Mouse (Mus musculus) limb, embryonic 10.5 days (tissue): ENCODE data around the gene Mapk8ip1. TPM values are rescaled to one million over a fixed set of nuclear protein-coding genes. Genes with fewer than 3 reads are reported as not detected.
A peak's percentile ranks its signal among the peaks of the same experiment; 100 is the strongest.

Experiments used
- DNase-seq: peaks from one replicate; pipeline ENCODE4 v3.0.0-alpha.2; 2017; ENCODE audit warnings: low spot score
- H3K27ac ChIP-seq: fragments of 300-500 bp; sonication (generic); 2 replicates; pipeline ENCODE4 v1.5.1; 2016; ENCODE audit warnings: mild to moderate bottlenecking
- H3K27me3 ChIP-seq: fragments of 300-500 bp; sonication (generic); 2 replicates; pipeline ENCODE4 v1.6.1; 2016; ENCODE audit warnings: low read depth, mild to moderate bottlenecking; ENCODE audit not compliant: poor library complexity, severe bottlenecking
- H3K36me3 ChIP-seq: fragments of 300-500 bp; sonication (generic); 2 replicates; pipeline ENCODE4 v1.6.1; 2016; ENCODE audit warnings: mild to moderate bottlenecking, moderate library complexity
- H3K4me1 ChIP-seq: fragments of 300-500 bp; sonication (generic); 2 replicates; pipeline ENCODE4 v1.6.1; 2016
- H3K4me3 ChIP-seq: fragments of 300-500 bp; sonication (generic); 2 replicates; pipeline ENCODE4 v1.5.1; 2016; ENCODE audit warnings: mild to moderate bottlenecking, moderate library complexity
- H3K9me3 ChIP-seq: fragments of 300-500 bp; sonication (generic); replicated peaks from 2 replicates; pipeline ENCODE4 v1.6.1; 2016; ENCODE audit warnings: mild to moderate bottlenecking
- WGBS: fragments of 180-500 bp; shearing (Covaris S2); methylation state at CpG from one replicate; pipeline ENCODE4 v1.1.7; 2016; 5-methylcytosine and 5-hydroxymethylcytosine counted together
- polyA plus RNA-seq: library from polyadenylated mRNA; unstranded; fragments of >200 nt; fragmentation: Nextera tagmentation; extraction: Ambion mirVana; gene quantifications from 2 replicates; pipeline ENCODE4 v1.2.1, GENCODE M21; 2016

The Mapk8ip1 gene
- polyA plus RNA-seq, 1 experiment from 2014 or later: 36.3 TPM

DNA sequence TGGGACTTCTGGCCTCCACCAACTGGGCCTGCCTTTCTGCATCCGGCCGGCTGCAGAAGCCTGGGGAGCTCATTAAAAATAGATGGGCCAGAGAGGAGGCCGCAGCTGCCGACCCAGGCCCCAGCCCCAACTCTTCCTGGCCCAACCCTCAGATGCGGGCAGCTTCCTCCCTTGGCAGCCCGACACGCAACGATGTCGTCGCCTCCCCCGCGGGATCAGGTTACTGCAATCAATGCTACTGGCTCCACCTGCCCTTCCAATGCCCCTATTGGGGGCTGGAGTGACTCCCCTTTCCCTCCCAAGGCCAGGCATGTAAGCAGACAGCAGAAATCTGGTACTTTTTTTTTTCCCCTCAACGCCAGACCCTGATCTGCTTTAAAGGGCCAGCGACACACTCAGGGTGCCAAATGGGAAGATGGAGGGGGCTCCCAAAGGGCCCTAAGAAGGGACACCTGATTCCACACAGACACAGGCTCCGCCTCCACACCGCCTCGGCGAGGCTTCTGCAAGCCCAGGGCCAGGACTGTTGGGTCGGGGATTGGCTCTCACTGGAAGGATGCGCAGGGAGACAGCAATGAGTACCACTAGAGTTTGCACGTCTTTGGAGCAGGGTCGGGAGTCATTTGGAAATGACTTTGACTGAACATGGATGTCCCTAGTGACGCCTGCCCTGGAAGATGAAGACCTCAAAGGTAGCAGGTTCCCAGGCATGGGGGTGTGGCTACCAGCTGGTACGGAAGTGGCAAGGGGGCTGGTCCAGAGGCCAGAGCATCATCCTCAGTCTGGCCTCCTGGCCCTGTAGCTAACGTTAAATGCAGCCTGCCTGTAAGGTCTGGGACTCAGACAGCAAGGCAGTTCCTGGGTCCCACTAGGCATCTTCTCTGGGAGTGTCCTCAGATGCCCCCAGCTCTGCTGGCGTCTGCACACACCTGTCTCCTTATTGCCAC is 8.5 kb downstream of the Mapk8ip1 start:
- Histone ChIP-seq H3K9me3 (no peaks in the 10 kb centered on the region), H3K4me1 (peaks cover 64% of the 10 kb centered on the region), H3K36me3 (peaks cover 5% of the 10 kb centered on the region), H3K27me3 (peaks cover 24% of the 10 kb centered on the region), H3K27ac (peak overlapping the region; percentile 89), H3K4me3 (peak overlapping the region; percentile 58)
- peak; percentile 86 for DNase-seq
- WGBS: 3% methylated on average over 26 of the region's 26 CpGs

DNA sequence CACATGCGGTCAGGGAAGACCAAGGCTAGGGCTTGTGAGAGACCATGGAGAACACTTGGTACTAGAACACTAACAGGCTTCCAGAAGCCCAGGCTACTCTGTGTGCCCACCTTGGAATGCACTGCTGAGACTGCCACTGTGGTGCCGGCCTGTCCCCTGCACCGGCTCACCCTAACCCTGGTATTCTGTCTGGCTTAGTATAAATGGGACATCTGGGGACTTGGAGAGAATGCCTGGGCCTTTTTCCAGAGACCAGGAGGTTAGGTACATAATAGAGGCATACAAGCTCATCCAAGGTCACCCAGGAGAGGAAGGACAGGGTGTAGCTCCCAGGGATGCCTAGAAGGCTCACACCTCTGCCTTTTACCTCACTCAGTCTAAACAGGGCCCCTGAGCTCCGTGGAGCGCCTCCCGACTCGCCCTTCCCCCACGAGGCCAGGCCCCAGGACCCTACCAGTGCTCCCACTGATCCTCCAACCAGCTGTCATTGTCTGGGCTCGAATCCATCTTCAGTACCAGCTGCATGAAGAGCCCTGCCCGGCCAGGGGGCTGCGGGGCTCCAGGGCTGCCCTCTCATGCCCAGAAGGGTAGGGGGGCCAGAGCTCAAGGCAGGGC is 9.3 kb downstream of the Mapk8ip1 start:
- peak overlapping the region; percentile 58 for H3K4me3 ChIP-seq
- 24% methylated on average over 11 of the region's 11 CpGs for WGBS
- peaks cover 65% of the 10 kb centered on the region for H3K4me1 ChIP-seq

DNA sequence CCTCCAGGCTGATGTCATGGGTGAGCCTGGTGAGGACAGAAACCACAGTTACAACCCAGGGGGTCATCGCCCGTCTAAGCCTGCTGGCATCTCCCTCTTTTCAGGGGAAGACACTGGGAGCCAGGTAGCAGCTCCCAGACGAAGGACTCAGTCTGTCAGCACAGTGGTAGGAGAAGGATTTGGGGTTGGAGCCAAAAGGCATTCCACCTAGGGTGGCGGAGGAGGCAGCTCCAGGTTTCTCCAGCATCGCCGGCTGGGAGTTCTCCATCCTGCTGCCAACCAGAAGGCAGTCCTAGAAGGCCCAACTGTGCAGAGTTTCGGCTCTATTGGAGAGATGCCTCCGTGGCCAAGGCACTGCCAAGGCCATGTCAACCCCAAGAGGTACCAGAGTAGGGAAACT is 9.9 kb downstream of the Mapk8ip1 start:
- peaks cover 19% of the 10 kb centered on the region for H3K36me3 ChIP-seq
- no peak for DNase-seq
- peak overlapping the region; percentile 89; the same call in 1 of the 2 replicates for H3K27ac ChIP-seq
- 91% methylated on average over 8 of the region's 8 CpGs for WGBS
- peak overlapping the region; percentile 58 for H3K4me3 ChIP-seq
- peaks cover 65% of the 10 kb centered on the region for H3K4me1 ChIP-seq
- H3K9me3 ChIP-seq: no peaks in the 10 kb centered on the region
- H3K27me3 ChIP-seq: peaks cover 18% of the 10 kb centered on the region

More for the DNA sequence above, 9.3 kb downstream of the Mapk8ip1 start:
- no peaks in the 10 kb centered on the region for H3K9me3 ChIP-seq
- H3K27ac ChIP-seq: peak overlapping the region; percentile 89
- no peak for DNase-seq
- H3K36me3 ChIP-seq: peaks cover 12% of the 10 kb centered on the region
- peaks cover 21% of the 10 kb centered on the region for H3K27me3 ChIP-seq

DNA sequence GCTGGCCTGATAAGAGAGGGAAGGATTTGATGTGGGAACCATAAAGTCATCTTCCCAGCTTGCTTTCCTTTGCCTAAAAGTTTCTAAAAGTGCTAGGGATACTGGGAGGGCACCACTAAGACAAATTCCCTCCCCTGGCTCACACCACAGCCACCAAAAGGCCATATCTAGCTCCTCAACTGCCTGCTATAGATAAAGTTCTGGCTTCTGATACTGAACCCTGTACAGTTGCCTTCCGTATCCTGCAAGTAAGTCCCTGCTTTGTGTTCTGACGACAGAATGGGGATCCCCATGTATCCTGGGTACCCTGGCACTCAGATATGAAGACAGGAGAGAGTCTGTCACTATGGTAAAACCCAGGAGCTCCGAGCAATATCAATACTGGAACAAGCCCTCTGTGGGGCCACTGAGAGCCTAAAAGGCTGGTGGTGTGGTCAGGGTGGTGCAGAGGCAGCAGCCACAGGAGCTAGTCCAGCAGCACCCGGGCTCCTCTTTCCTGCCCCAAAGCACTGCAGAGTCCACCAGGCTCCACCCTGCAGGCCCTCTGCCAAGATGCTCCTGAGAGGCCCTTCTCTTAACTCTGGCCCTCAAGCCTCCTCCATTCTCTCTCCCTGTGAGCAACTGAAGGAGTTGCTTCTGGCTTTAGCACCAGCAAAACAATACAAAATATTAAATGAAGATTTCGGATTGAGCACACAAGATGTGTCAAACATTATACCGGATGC is 10.7 kb downstream of the Mapk8ip1 start:
- H3K27ac ChIP-seq: peak overlapping the region; percentile 10; the same call in 1 of the 2 replicates
- 83% methylated on average over 6 of the region's 6 CpGs for WGBS
- peaks cover 18% of the 10 kb centered on the region for H3K27me3 ChIP-seq
- H3K4me1 ChIP-seq: peaks cover 65% of the 10 kb centered on the region
- H3K9me3 ChIP-seq: no peaks in the 10 kb centered on the region
- H3K36me3 ChIP-seq: peaks cover 27% of the 10 kb centered on the region
- no peak for DNase-seq
- H3K4me3 ChIP-seq: no peak overlapping the region

DNA sequence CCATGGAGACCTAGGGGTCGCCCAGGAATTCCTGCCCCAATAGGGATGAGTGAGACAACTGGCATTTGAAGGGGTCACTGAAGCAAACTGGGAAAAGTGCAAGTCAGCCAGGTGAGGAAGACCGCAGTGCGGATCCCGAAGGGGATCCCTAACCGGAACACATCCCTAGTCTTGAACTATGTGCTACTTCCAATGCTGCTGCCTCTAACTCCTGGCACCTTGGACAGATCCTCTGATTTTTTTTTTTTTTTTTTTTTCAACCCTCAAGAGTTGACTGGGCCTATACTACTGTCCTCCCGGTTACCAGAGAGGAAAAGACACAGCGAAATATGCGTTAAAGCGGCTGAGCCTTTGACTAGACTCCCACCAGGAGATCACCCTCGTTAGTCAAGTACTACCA is 11.4 kb downstream of the Mapk8ip1 start:
- peak overlapping the region; percentile 91 for H3K27ac ChIP-seq
- no peaks in the 10 kb centered on the region for H3K9me3 ChIP-seq
- peaks cover 18% of the 10 kb centered on the region for H3K27me3 ChIP-seq
- H3K4me1 ChIP-seq: peaks cover 65% of the 10 kb centered on the region
- peaks cover 34% of the 10 kb centered on the region for H3K36me3 ChIP-seq
- 6% methylated on average over 10 of the region's 10 CpGs for WGBS
- no peak for DNase-seq
- peak overlapping the region; percentile 66 for H3K4me3 ChIP-seq

DNA sequence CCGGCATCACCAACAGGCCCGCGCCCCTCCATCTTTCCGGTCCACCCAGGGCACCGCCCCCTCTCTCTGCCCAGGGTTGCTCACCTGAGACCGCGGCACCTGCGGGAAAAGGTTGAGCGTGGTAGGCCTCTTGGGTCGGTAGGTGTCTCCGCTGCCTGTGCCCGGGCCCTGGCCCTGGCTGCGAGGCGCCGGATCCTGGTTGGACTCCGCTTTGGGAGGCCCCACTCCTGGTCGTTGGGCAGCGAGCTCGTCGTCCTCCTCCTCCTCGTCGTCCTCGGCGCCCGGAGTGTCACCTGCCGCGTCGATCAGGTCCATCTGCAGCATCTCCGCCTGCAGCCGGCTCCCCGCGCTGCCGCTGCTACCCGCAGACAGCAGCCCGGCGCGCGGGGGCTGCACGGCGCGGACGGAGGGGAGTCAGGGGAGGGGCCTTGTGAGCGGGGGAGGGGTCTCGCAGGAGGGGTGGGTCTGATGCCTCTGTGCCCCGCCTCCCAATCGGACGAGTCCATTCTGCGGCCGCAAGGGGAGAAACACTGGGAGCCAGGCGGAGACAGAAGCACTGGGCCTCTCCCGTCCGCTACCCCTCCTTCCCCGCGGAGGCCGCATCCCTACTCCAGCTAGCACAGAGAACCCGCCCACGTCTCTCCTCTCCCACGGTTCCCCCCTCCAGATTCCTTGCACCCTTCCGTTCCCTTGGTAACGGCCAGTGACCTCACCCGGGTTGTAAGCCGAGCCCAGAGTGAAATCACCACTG is 12.0 kb downstream of the Mapk8ip1 start:
- DNase-seq: peak; percentile 94
- WGBS: under 1% methylated on average over 62 of the region's 62 CpGs
- peak overlapping the region; percentile 66 for H3K4me3 ChIP-seq
- peak overlapping the region; percentile 91 for H3K27ac ChIP-seq
- peaks cover 40% of the 10 kb centered on the region for H3K36me3 ChIP-seq
- no peaks in the 10 kb centered on the region for H3K9me3 ChIP-seq
- peaks cover 62% of the 10 kb centered on the region for H3K4me1 ChIP-seq
- peaks cover 18% of the 10 kb centered on the region for H3K27me3 ChIP-seq

DNA sequence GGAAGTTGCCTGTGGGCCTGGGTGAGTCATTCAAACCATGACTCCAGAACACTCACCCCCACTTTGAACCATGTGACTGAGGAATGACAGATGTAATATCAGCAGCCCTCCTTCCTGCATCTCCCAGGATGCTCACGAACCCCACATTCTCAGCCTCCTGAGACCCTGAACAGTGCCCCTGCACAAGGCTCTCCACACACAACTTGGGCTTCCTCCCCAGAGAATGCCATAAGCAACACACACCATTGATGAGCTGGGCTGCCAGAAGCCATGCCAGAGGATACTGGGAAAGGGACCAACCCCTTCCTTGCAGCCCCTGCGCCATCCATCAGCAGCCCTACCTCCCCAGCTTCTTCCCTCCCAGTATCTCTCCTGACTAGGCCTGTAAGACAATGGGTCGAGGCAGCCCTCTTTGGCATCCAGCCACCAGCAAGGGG is 13.0 kb downstream of the Mapk8ip1 start:
- 69% methylated on average over 3 of the region's 3 CpGs for WGBS
- peak overlapping the region; percentile 66 for H3K4me3 ChIP-seq
- H3K27ac ChIP-seq: peak overlapping the region; percentile 91; the same call in 1 of the 2 replicates
- H3K27me3 ChIP-seq: peaks cover 10% of the 10 kb centered on the region
- peaks cover 49% of the 10 kb centered on the region for H3K36me3 ChIP-seq
- no peaks in the 10 kb centered on the region for H3K9me3 ChIP-seq
- DNase-seq: no peak
- peaks cover 56% of the 10 kb centered on the region for H3K4me1 ChIP-seq

DNA sequence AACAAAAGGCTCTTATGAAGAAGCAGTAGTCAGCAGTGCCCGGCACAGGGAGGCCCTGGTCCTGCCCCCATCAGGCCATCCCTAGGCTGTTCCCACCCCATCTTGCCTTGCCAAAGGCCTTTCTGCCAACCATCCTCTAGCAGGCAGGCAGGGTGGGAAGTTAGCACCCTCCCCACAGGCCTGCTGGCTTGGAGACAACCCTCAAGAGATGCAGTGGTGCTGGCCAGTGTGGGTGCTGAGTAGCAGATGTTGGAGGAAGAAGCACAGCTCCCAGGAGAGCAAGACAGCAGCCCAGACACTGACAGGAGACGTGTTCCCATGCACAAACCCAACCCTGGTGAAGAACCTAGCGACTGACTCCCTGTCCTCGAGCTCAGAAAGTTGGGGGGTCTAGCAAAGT is 13.4 kb downstream of the Mapk8ip1 start:
- 83% methylated on average over 4 of the region's 4 CpGs for WGBS
- H3K4me1 ChIP-seq: peaks cover 51% of the 10 kb centered on the region
- H3K4me3 ChIP-seq: peak overlapping the region; percentile 66; the same call in 1 of the 2 replicates
- no peak overlapping the region for H3K27ac ChIP-seq
- peaks cover 54% of the 10 kb centered on the region for H3K36me3 ChIP-seq
- H3K27me3 ChIP-seq: 0 out of 2 replicates have a peak, but pooled peaks cover 6% of the 10 kb centered on the region
- no peak for DNase-seq
- no peaks in the 10 kb centered on the region for H3K9me3 ChIP-seq

DNA sequence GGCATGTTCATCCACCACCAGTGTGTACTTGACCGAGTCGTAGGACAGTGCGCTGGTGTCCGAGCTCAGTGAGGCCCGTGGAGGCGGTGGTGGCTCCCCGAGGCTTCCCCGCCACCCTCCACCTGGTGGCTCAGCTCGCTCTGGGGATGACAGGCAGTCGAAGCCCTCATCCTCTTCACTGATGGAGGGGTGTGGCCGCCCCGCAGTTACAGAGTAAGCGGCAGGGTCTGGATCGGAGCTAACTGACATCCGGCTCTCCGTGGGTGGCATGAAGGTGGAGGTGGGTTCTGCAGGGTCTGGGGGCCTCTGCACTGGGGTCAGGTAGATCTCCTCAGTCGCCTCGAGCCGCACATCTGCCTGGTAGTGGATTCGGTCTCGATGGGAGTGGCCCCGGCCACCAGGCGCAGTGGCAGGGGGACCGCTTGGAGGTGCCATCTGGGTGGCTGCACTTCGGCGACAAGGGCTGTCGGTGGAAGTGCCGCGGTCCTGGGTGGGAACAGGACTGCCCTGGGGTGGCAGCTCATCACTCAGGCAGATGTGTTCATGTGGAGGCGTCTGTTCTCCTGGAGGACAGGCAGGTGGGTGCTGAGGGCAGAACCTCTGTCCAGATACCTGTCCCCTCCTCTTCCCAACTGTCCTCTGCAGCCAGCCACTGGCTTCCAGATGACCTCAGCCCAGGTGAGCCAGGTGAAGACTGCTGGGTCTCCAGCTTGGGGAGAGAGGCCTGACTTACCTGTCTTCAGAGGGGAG is 14.1 kb downstream of the Mapk8ip1 start:
- Histone ChIP-seq H3K36me3 (peaks cover 60% of the 10 kb centered on the region), H3K27me3 (0 out of 2 replicates have a peak, but pooled peaks cover 6% of the 10 kb centered on the region), H3K27ac (no peak overlapping the region), H3K9me3 (no peaks in the 10 kb centered on the region), H3K4me1 (peaks cover 45% of the 10 kb centered on the region), H3K4me3 (no peak overlapping the region)
- no peak for DNase-seq
- 91% methylated on average over 30 of the region's 30 CpGs for WGBS

DNA sequence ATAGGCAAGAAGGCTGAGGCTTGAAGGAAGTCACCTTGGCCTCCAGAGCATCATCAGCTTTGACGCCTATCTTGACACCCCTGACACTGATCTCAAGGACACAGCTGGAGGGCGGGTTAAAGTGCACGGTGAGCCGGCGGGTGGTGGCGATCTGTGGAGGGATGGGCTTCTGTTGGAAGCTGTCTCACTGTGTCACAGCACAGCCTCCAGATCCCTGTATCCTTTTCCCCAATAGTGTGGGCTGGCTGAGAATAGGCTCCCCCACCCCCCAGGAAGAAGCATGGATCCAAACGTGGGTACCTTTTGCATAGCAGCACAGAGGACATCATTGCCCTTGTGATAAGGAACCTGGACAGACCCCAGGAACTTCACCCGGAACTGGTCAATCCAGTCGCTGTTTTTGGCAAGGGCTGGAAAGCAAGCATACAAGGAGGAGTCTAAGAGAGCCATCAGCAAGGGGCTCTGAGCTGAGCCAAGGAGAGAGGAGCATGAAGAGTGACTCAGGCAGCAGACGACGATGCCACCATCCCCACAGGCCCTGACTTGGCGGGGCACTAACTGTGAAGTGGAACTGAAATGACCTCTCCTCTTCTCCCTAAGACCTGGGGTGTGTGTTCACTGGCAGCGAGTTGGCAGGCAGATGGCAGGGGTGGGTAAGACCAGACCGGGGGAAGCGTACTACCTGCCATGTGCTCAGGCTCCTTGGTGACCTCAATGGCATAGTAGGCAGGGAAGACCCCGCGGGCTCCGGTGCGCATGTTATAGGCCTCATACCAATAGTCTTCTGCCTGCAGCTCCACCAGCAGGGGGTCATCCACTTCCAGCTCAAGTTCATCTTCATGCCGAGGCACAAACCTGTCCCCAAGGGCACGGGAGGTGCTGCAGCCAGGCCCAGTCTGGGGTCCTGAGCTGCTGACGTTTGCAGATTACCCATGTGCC is 15.7 kb downstream of the Mapk8ip1 start:
- DNase-seq: no peak
- 89% methylated on average over 22 of the region's 22 CpGs for WGBS
- Histone ChIP-seq H3K27ac (no peak overlapping the region), H3K4me1 (peaks cover 29% of the 10 kb centered on the region), H3K4me3 (no peak overlapping the region), H3K27me3 (0 out of 2 replicates have a peak, but pooled peaks cover 6% of the 10 kb centered on the region), H3K36me3 (peaks cover 77% of the 10 kb centered on the region), H3K9me3 (no peaks in the 10 kb centered on the region)

DNA sequence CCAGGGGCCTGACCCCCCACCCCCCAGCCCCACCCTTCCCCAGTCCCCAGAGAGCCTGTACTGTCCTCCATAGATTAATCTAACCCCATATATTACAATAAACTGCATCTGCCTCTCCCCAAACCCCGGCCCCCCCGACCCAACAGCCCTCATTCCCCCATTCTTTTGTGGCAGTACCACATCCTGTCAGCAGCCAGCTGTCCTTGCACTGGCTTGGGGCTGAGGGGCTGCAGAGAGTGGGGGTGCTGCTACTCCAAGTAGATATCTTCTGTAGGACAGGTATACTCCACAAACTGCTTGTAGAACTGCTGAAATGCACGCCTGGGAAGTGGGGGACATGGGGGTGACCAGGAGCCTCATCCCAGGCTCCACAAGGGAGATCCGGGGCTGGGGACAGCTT is 17.0 kb downstream of the Mapk8ip1 start:
- H3K4me3 ChIP-seq: no peak overlapping the region
- H3K27ac ChIP-seq: no peak overlapping the region
- DNase-seq: no peak
- H3K4me1 ChIP-seq: peaks cover 16% of the 10 kb centered on the region
- no peaks in the 10 kb centered on the region for H3K9me3 ChIP-seq
- WGBS: 78% methylated on average over 4 of the region's 4 CpGs
- peaks cover 89% of the 10 kb centered on the region for H3K36me3 ChIP-seq
- 0 out of 2 replicates have a peak, but pooled peaks cover 6% of the 10 kb centered on the region for H3K27me3 ChIP-seq
